Mouse (Mus musculus) liver, adult 2 months (tissue): Measurements from ENCODE around the gene Phf6.

Experiments
- CTCF ChIP-seq: fragments of 200-500 bp; IDR thresholded peaks from 2 replicates; pipeline ENCODE4 v1.5.1; 2011; ENCODE audit warnings: low read depth, low read length, control low read depth
- POLR2A ChIP-seq: fragments of 200-500 bp; IDR thresholded peaks from 2 replicates; pipeline ENCODE4 v1.6.1; 2011; ENCODE audit warnings: low read length, control low read depth; ENCODE audit not compliant: insufficient read depth; ENCODE audit errors: extremely low read depth

DNA sequence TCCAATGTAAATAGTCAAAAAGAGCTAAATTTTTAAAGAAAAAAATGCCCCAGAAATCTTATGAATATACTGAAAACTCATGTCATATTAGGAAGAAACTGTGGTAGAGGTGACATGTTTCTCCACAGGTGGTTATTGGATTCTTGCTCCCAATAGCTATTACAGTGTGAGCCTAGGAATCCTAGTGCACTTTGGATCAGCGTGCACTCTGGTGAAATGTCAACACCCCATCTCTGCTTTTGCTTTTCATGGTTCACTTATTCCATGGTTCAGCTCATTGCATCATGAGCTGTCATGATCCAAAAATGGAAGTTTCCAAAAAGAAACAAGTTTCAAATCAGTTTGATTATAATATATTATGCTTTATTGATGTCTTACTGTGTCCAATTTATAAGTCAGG, 20.1 kb downstream of the Phf6 start:
- TF ChIP-seq POLR2A, result no peak
- TF ChIP-seq CTCF, result no peak
